Mouse (Mus musculus) embryonic fibroblast, embryonic 13.5 days (primary cell): ENCODE data around the gene Alkbh2.

Experiments
- CTCF ChIP-seq: IDR thresholded peaks from 2 replicates; pipeline ENCODE4 v1.5.1; 2011; ENCODE audit warnings: mild to moderate bottlenecking, control low read depth, low read length, moderate library complexity, borderline replicate concordance; ENCODE audit not compliant: insufficient read depth
- POLR2A ChIP-seq: IDR thresholded peaks from 2 replicates; pipeline ENCODE4 v1.6.1; 2011; ENCODE audit warnings: low read depth, mild to moderate bottlenecking, control low read depth, low read length, moderate library complexity

- no peak for TF ChIP-seq CTCF
- TF ChIP-seq POLR2A: peak; percentile 86
These were observed 47.7 kb upstream of the Alkbh2 start for GRCm38 (mm10) chr5:114175596-114176171.
